Mouse (Mus musculus): Measurements from ENCODE around the gene Foxk1. TPM values are rescaled to one million over a fixed set of nuclear protein-coding genes. Genes with fewer than 3 reads are reported as not detected.

Gene Foxk1
- polyA plus RNA-seq, 1 experiment from 2014 or later: 4.0 TPM

- DNase-seq (ENCODE audit: low spot score) (no peak), ATAC-seq (replicated peaks; ENCODE audit: low FRiP score) (no peak)
- Histone ChIP-seq H3K4me3 (ENCODE audit: low read depth, low read length) (no peak overlapping the region), H3K9me3 (ENCODE audit: control insufficient read depth, low read length) (no peaks in the 10 kb centered on the region), H3K27me3 (replicated peaks; ENCODE audit: control insufficient read depth, insufficient read depth, low read length) (no peaks in the 10 kb centered on the region), H3K36me3 (ENCODE audit: control insufficient read depth, insufficient read depth, low read length) (peaks cover 18% of the 10 kb centered on the region), H3K4me1 (replicated peaks; ENCODE audit: control insufficient read depth, insufficient read depth, low read length) (0 out of 2 replicates have a peak, but pooled peaks cover 6% of the 10 kb centered on the region), H3K4me2 (no peak overlapping the region), H3K27ac (ENCODE audit: low read depth, low read length) (no peak overlapping the region), H3K9ac (ENCODE audit: low read depth, low read length) (no peak overlapping the region)
- WGBS: 85% methylated on average over 9 of the region's 9 CpGs
Observed at GRCm38 (mm10) chr5:142431811-142432434, 30.6 kb downstream of the Foxk1 start.

- H3K27me3 ChIP-seq (replicated peaks; ENCODE audit: control insufficient read depth, insufficient read depth, low read length): no peaks in the 10 kb centered on the region
- peaks cover 18% of the 10 kb centered on the region for H3K36me3 ChIP-seq (ENCODE audit: control insufficient read depth, insufficient read depth, low read length)
- ATAC-seq (replicated peaks; ENCODE audit: low FRiP score) (no peak), DNase-seq (ENCODE audit: low spot score) (no peak)
- WGBS: 85% methylated on average over 4 of the region's 4 CpGs
- H3K4me3 ChIP-seq (ENCODE audit: low read depth, low read length): no peak overlapping the region
- H3K27ac ChIP-seq (ENCODE audit: low read depth, low read length): no peak overlapping the region
- no peak overlapping the region for H3K9ac ChIP-seq (ENCODE audit: low read depth, low read length)
- no peak overlapping the region for H3K4me2 ChIP-seq
- H3K9me3 ChIP-seq (ENCODE audit: control insufficient read depth, low read length): no peaks in the 10 kb centered on the region
- 0 out of 2 replicates have a peak, but pooled peaks cover 4% of the 10 kb centered on the region for H3K4me1 ChIP-seq (replicated peaks; ENCODE audit: control insufficient read depth, insufficient read depth, low read length)
Observed at GRCm38 (mm10) chr5:142432695-142433094, 31.4 kb downstream of the Foxk1 start.

- peaks cover 21% of the 10 kb centered on the region for H3K36me3 ChIP-seq (ENCODE audit: control insufficient read depth, insufficient read depth, low read length)
- WGBS: 96% methylated on average over 5 of the region's 5 CpGs
Observed at GRCm38 (mm10) chr5:142434052-142434451, 32.8 kb downstream of the Foxk1 start.

GRCm38 (mm10) chr5:142435736-142436135, 34.4 kb downstream of the Foxk1 start:
- Histone ChIP-seq H3K9me3 (ENCODE audit: control insufficient read depth, low read length) (no peaks in the 10 kb centered on the region), H3K36me3 (ENCODE audit: control insufficient read depth, insufficient read depth, low read length) (peaks cover 21% of the 10 kb centered on the region), H3K4me1 (replicated peaks; ENCODE audit: control insufficient read depth, insufficient read depth, low read length) (peaks cover 13% of the 10 kb centered on the region), H3K9ac (ENCODE audit: low read depth, low read length) (no peak overlapping the region), H3K27me3 (replicated peaks; ENCODE audit: control insufficient read depth, insufficient read depth, low read length) (no peaks in the 10 kb centered on the region), H3K4me2 (no peak overlapping the region), H3K27ac (ENCODE audit: low read depth, low read length) (no peak overlapping the region), H3K4me3 (ENCODE audit: low read depth, low read length) (no peak overlapping the region)
- DNase-seq (ENCODE audit: low spot score) (no peak), ATAC-seq (replicated peaks; ENCODE audit: low FRiP score) (no peak)
- 93% methylated on average over 15 of the region's 15 CpGs for WGBS

More at GRCm38 (mm10) chr5:142434052-142434451, 32.8 kb downstream of the Foxk1 start:
- no peak for ATAC-seq (replicated peaks; ENCODE audit: low FRiP score)
- DNase-seq (ENCODE audit: low spot score): no peak
- no peak overlapping the region for H3K9ac ChIP-seq (ENCODE audit: low read depth, low read length)
- no peaks in the 10 kb centered on the region for H3K27me3 ChIP-seq (replicated peaks; ENCODE audit: control insufficient read depth, insufficient read depth, low read length)
- H3K4me2 ChIP-seq: no peak overlapping the region
- no peaks in the 10 kb centered on the region for H3K9me3 ChIP-seq (ENCODE audit: control insufficient read depth, low read length)
- H3K4me1 ChIP-seq (replicated peaks; ENCODE audit: control insufficient read depth, insufficient read depth, low read length): 0 out of 2 replicates have a peak, but pooled peaks cover 5% of the 10 kb centered on the region
- no peak overlapping the region for H3K27ac ChIP-seq (ENCODE audit: low read depth, low read length)
- H3K4me3 ChIP-seq (ENCODE audit: low read depth, low read length): no peak overlapping the region

- Histone ChIP-seq H3K9ac (ENCODE audit: low read depth, low read length) (no peak overlapping the region), H3K27me3 (replicated peaks; ENCODE audit: control insufficient read depth, insufficient read depth, low read length) (no peaks in the 10 kb centered on the region), H3K9me3 (ENCODE audit: control insufficient read depth, low read length) (no peaks in the 10 kb centered on the region), H3K4me1 (replicated peaks; ENCODE audit: control insufficient read depth, insufficient read depth, low read length) (peaks cover 33% of the 10 kb centered on the region), H3K4me3 (ENCODE audit: low read depth, low read length) (no peak overlapping the region), H3K27ac (ENCODE audit: low read depth, low read length) (no peak overlapping the region), H3K4me2 (no peak overlapping the region), H3K36me3 (ENCODE audit: control insufficient read depth, insufficient read depth, low read length) (peaks cover 21% of the 10 kb centered on the region)
- ATAC-seq (replicated peaks; ENCODE audit: low FRiP score): no peak
- DNase-seq (ENCODE audit: low spot score): no peak
- 89% methylated on average over 16 of the region's 16 CpGs for WGBS
Observed at GRCm38 (mm10) chr5:142438380-142438938, 37.2 kb downstream of the Foxk1 start.

GRCm38 (mm10) chr5:142439911-142440432, 38.7 kb downstream of the Foxk1 start:
- H3K4me3 ChIP-seq (ENCODE audit: low read depth, low read length): peak overlapping the region; percentile 41
- H3K9me3 ChIP-seq (ENCODE audit: control insufficient read depth, low read length): no peaks in the 10 kb centered on the region
- H3K4me1 ChIP-seq (replicated peaks; ENCODE audit: control insufficient read depth, insufficient read depth, low read length): peaks cover 47% of the 10 kb centered on the region
- peak overlapping the region; percentile 59 for H3K9ac ChIP-seq (ENCODE audit: low read depth, low read length)
- H3K27ac ChIP-seq (ENCODE audit: low read depth, low read length): peak overlapping the region; percentile 75
- DNase-seq (ENCODE audit: low spot score) (no peak), ATAC-seq (replicated peaks; ENCODE audit: low FRiP score) (peak; percentile 11)
- no peaks in the 10 kb centered on the region for H3K27me3 ChIP-seq (replicated peaks; ENCODE audit: control insufficient read depth, insufficient read depth, low read length)
- H3K36me3 ChIP-seq (ENCODE audit: control insufficient read depth, insufficient read depth, low read length): peaks cover 20% of the 10 kb centered on the region
- H3K4me2 ChIP-seq: peak overlapping the region; percentile 74
- WGBS: 4% methylated on average over 12 of the region's 12 CpGs

GRCm38 (mm10) chr5:142440451-142441147, 39.3 kb downstream of the Foxk1 start:
- Histone ChIP-seq H3K9ac (ENCODE audit: low read depth, low read length) (peak overlapping the region; percentile 59), H3K4me3 (ENCODE audit: low read depth, low read length) (peak overlapping the region; percentile 41), H3K27ac (ENCODE audit: low read depth, low read length) (peak overlapping the region; percentile 75), H3K27me3 (replicated peaks; ENCODE audit: control insufficient read depth, insufficient read depth, low read length) (no peaks in the 10 kb centered on the region), H3K4me1 (replicated peaks; ENCODE audit: control insufficient read depth, insufficient read depth, low read length) (peaks cover 53% of the 10 kb centered on the region), H3K9me3 (ENCODE audit: control insufficient read depth, low read length) (no peaks in the 10 kb centered on the region), H3K36me3 (ENCODE audit: control insufficient read depth, insufficient read depth, low read length) (peaks cover 14% of the 10 kb centered on the region; the same call in 1 of the 2 replicates), H3K4me2 (peak overlapping the region; percentile 74)
- DNase-seq (ENCODE audit: low spot score) (peak; percentile 90), ATAC-seq (replicated peaks; ENCODE audit: low FRiP score) (peak; percentile 96)
- under 1% methylated on average over 19 of the region's 19 CpGs for WGBS

GRCm38 (mm10) chr5:142441332-142442044, 40.2 kb downstream of the Foxk1 start:
- WGBS: 56% methylated on average over 22 of the region's 22 CpGs
- peak overlapping the region; percentile 41 for H3K4me3 ChIP-seq (ENCODE audit: low read depth, low read length)

More at GRCm38 (mm10) chr5:142441332-142442044, 40.2 kb downstream of the Foxk1 start:
- no peaks in the 10 kb centered on the region for H3K9me3 ChIP-seq (ENCODE audit: control insufficient read depth, low read length)
- no peaks in the 10 kb centered on the region for H3K27me3 ChIP-seq (replicated peaks; ENCODE audit: control insufficient read depth, insufficient read depth, low read length)
- peak overlapping the region; percentile 75 for H3K27ac ChIP-seq (ENCODE audit: low read depth, low read length)
- H3K4me1 ChIP-seq (replicated peaks; ENCODE audit: control insufficient read depth, insufficient read depth, low read length): peaks cover 59% of the 10 kb centered on the region
- peak overlapping the region; percentile 41 for H3K9ac ChIP-seq (ENCODE audit: low read depth, low read length)
- peak overlapping the region; percentile 74 for H3K4me2 ChIP-seq
- peaks cover 5% of the 10 kb centered on the region; the same call in 1 of the 2 replicates for H3K36me3 ChIP-seq (ENCODE audit: control insufficient read depth, insufficient read depth, low read length)
- no peak; the same call in 1 of the 2 replicates for ATAC-seq (replicated peaks; ENCODE audit: low FRiP score)
- no peak for DNase-seq (ENCODE audit: low spot score)

All from liver, embryonic 11.5 days (tissue).